Mouse (Mus musculus): Measurements from ENCODE around the gene Gli1.
A peak's percentile ranks its signal among the peaks of the same experiment; 100 is the strongest.

The Gli1 gene

GRCm38 (mm10) chr10:127290930-127291880 lies 50.6 kb downstream of the Gli1 start:
- peak; percentile 64 to 68 for DNase-seq

DNA sequence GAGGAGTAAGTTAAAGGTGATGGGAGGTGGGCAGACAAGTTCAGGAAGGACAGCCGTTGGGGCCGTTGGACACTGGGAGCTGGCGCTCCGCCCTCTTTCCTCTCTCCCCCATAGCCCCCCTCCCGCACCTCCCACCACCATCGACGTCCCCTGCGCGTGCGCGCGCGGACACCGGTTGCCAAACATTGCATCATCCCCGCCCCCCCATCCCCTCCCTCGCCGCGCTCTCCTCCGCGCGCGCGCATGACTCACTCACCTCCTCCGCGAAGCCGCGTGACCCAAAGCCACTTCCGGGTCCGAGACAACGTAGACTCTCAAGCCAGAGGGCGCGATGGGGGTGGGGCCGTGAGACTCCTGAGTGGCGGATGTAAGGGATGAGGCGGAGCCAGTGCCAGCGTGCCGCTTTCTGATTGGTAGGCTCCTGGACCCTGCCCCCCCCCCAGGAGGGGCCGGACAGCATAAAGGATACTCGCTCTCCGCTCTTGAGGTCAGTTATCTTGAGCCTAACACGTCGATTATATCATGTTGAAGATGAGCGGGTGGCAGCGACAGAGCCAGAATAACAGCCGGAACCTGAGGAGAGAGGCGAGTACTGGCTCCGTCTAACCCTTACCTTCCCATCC lies 51.4 kb downstream of the Gli1 start:
- DNase-seq: peak; percentile 100

- peak; percentile 68 to 71 for DNase-seq
These were observed 52.1 kb downstream of the Gli1 start for GRCm38 (mm10) chr10:127289573-127290191.

- DNase-seq: peak; percentile 94 to 96
These were observed 52.8 kb downstream of the Gli1 start, which contains the start of gene Mbd6 for GRCm38 (mm10) chr10:127288800-127289572. Gene Mbd6 (minus strand): TSS chr10:127289018.

DNA sequence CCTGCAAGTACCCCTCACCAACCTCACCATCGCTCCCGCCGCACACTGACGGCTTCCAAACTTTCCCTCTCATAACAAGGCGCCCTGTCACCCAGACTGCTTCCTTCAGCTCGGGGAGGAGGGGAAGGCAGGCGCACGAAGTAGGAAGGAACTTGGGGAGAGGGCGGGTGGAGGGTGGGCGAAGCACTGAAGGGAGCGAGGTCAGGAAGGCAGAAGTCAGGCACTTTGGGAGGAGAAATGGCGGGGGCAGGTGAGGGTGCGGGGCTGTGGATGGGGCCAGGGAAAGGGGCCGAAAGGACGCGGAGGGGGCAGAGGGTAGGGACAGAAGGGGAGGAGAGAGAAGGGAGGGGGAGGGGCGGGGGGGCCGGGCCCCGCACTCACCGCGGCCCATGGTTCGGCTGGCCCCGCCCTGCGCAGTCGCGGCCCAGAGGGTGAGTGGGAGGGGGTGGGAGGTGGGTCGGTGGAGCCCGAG lies 53.4 kb downstream of the Gli1 start:
- DNase-seq: peak; percentile 63 to 65

DNA sequence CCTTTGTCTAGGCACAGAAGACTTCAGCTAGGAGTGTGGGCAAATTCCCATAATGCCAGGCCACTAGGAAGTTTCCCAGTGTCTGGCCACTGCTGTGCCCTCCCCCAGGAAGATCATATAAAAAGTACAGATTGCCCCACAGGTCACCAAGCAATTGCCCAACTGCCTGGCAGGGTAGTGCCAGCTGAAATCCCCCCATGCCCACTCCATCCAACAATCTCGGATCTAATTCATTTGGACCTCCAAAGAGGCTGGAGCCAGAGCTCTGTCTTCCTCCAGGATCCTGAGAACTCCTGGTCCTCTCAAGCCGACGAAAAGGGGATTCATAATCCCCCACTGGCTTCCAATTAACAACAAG lies 53.9 kb downstream of the Gli1 start:
- DNase-seq: peak; percentile 25 to 32

GRCm38 (mm10) chr10:127287271-127287935 lies 54.4 kb downstream of the Gli1 start:
- no peak for DNase-seq

DNA sequence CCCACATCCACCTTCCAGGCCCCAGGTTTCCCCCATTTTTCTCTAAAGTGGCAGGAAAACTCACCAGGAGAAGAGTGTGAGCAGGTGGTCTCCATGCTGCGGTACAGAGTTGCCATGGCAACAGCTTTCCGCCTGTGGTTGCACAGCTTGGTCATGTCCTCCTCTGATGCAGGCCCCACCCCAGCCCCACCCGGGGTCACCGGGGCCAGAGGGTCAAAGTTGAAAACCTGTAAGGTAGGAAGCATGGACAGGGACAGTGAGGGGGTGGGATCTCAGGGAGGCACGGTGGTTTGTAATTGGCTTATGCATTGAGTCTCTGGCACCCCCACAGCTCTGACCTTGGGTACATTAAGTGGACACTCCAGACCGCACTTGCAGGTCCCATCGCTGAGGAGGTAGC lies 55.0 kb downstream of the Gli1 start:
- DNase-seq: no peak

GRCm38 (mm10) chr10:127286194-127286593 lies 55.6 kb downstream of the Gli1 start:
- DNase-seq: no peak

GRCm38 (mm10) chr10:127285644-127286043 lies 56.1 kb downstream of the Gli1 start:
- no peak for DNase-seq

- no peak for DNase-seq
These were observed 56.9 kb downstream of the Gli1 start for GRCm38 (mm10) chr10:127284724-127285500.

DNA sequence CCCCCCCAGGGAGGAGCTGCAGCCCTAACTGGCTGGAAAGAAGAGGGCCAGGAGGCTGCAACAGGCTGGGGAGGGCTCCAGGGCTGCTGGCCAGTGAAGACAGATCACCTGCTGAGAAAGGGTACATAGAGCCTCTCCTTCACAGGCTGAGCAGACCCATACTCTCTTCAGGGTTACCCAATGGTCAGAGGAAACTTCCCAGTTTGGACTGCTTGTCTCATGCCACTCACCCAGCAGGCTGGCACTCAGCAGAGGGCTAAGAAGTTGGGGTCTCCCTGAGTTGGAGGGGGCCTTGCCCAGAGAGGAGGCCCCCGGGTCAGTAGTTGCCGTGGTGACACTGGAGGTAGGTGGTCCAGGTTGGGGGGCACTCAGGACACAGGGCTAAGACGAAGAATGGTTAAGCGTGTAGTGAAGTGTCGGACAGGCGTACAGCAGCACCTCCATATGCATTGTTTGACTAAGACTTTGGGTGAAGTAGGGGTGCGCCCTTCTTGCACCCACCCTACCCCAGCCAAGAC lies 57.6 kb downstream of the Gli1 start:
- DNase-seq: no peak

DNA sequence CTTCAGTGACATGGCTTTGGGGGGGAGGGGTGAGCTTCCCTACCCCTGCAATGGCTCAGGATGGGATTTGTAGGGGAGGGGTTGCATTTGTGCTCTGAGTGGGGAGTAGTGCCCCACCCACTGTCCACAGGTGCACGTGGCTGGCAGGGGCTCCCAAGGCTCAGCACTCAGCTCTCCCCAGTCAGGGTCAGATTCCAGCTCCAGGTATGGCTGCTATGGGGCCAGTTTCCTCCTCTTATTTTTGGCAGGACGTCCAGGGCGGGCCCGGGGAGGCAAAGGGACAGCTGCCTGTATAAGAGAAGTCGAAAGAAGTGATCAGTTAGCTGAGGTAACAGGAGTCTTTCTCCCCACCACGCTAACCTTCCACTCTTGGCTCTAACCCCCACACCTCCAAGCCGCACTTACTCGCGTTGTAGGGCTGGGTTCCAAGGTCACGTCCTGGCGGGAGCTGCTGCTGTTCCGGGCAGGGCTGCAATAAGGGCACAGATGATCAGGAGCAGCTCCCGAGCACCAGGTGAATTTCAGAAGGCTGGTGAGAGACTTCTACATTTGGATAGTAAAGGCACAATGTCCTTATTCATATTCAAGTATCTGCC lies 59.1 kb downstream of the Gli1 start:
- DNase-seq: no peak

GRCm38 (mm10) chr10:127281316-127281715 lies 60.5 kb downstream of the Gli1 start:
- DNase-seq: no peak
